Mouse (Mus musculus) forebrain, embryonic 13.5 days (tissue): ENCODE measurements around the gene Nutf2-ps1. TPM values are rescaled to one million over a fixed set of nuclear protein-coding genes. Genes with fewer than 3 reads are reported as not detected.

Source experiments
- ATAC-seq: fragments of 200-750 bp; cut with Nextera tagmentation; 2 replicates; pipeline ENCODE4 v1.8.0; 2017
- H3K27ac ChIP-seq: fragments of 300-500 bp; sonication (generic); 2 replicates; pipeline ENCODE4 v1.5.1; 2015; ENCODE audit warnings: inconsistent platforms, mild to moderate bottlenecking, moderate library complexity
- H3K27me3 ChIP-seq: fragments of 300-500 bp; sonication (generic); 2 replicates; pipeline ENCODE4 v1.6.1; 2015; ENCODE audit warnings: mild to moderate bottlenecking, inconsistent platforms
- H3K36me3 ChIP-seq: fragments of 300-500 bp; sonication (generic); 2 replicates; pipeline ENCODE4 v1.6.1; 2015; ENCODE audit warnings: mild to moderate bottlenecking, inconsistent platforms; ENCODE audit not compliant: poor library complexity, severe bottlenecking
- H3K4me1 ChIP-seq: fragments of 300-500 bp; sonication (generic); 2 replicates; pipeline ENCODE4 v1.6.1; 2015; ENCODE audit warnings: inconsistent platforms
- H3K4me2 ChIP-seq: fragments of 300-500 bp; sonication (generic); 2 replicates; pipeline ENCODE4 v1.6.1; 2015; ENCODE audit warnings: inconsistent platforms, mild to moderate bottlenecking, moderate library complexity
- H3K4me3 ChIP-seq: fragments of 300-500 bp; sonication (generic); 2 replicates; pipeline ENCODE4 v1.5.1; 2015; ENCODE audit warnings: mild to moderate bottlenecking, inconsistent platforms
- H3K9ac ChIP-seq: fragments of 300-500 bp; sonication (generic); 2 replicates; pipeline ENCODE4 v1.6.1; 2015; ENCODE audit warnings: mild to moderate bottlenecking, inconsistent platforms
- H3K9me3 ChIP-seq: fragments of 300-500 bp; sonication (generic); replicated peaks from 2 replicates; pipeline ENCODE4 v1.6.1; 2016; ENCODE audit warnings: inconsistent platforms
- WGBS: fragments of 180-500 bp; shearing (Covaris S2); methylation state at CpG from one replicate; pipeline ENCODE4 v1.1.7; 2015; 5-methylcytosine and 5-hydroxymethylcytosine counted together
- polyA plus RNA-seq: library from polyadenylated mRNA; unstranded; fragments of >200 nt; fragmentation: Nextera tagmentation; extraction: Ambion mirVana; gene quantifications from 2 replicates; pipeline ENCODE4 v1.2.1, GENCODE M21; 2015

Gene Nutf2-ps1
- polyA plus RNA-seq, 1 experiment from 2014 or later, result 412 TPM

DNA sequence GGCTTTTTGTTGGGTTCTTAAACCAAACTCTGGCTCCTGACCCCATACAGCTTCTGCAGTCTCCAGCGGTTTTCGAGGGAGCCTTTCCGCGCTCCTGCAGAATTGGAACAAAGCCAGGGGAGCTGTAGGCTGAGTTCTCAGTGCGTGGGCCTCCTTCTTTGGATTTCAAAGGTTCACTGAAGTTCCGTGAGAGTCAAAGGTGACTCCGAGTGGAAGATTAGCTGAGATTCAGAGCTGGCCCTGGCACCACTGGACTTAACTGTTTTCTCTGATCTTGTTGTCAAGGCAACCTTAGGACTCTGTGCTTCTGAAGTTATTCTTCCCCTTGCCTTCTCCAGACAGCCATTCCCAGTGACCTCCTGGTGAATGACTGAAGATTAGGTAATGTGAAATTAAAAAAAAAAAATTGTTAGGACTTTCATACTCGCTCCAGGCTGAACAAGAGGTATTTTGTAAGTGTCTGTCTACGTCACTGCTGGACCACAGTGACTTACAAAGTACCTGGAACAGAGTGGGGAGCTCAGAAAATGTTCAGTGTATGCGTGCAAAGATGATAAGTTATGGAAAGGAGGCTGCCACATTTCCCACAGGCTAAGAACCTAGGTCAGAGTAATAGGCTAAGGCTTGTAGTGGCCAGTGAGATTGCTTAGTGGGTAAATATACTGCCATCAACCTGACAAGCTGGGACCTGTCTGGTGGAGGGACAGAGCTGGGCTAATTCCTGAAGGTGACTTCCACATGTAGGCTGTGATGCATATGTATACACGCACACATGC lies 11.7 kb downstream of the Nutf2-ps1 start:
- ATAC-seq, result no peak
- 41% methylated on average over 11 of the region's 11 CpGs for WGBS
- no peaks in the 10 kb centered on the region for H3K27me3 ChIP-seq
- no peak overlapping the region for H3K27ac ChIP-seq
- peaks cover 4% of the 10 kb centered on the region for H3K4me1 ChIP-seq
- H3K9me3 ChIP-seq, result no peaks in the 10 kb centered on the region
- no peak overlapping the region for H3K9ac ChIP-seq
- no peak overlapping the region for H3K4me2 ChIP-seq
- H3K4me3 ChIP-seq, result no peak overlapping the region
- H3K36me3 ChIP-seq, result no peaks in the 10 kb centered on the region

DNA sequence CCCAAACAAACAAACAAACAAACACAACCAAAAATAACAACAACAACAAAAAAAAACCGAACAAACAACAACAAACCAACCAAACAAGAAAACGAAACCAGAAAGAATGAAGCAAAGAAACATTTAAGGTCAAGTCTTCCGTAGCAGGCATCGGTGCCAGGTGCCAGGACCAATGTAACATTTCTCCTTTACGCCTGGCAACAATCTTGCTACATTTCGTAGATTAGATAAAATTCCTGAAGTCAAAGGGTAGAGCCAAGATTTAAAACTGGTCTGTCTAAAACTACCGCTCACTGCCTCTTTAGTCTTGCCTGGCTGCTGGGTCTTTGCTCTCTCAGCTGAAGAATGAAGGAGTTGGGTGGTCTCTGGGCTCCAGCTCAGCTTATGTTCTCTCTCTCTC lies 12.8 kb downstream of the Nutf2-ps1 start:
- Histone ChIP-seq H3K36me3 (no peaks in the 10 kb centered on the region), H3K4me3 (no peak overlapping the region), H3K4me1 (peaks cover 4% of the 10 kb centered on the region), H3K27me3 (no peaks in the 10 kb centered on the region), H3K9ac (no peak overlapping the region), H3K4me2 (no peak overlapping the region), H3K9me3 (no peaks in the 10 kb centered on the region), H3K27ac (no peak overlapping the region)
- 85% methylated on average over 7 of the region's 7 CpGs for WGBS
- no peak for ATAC-seq

DNA sequence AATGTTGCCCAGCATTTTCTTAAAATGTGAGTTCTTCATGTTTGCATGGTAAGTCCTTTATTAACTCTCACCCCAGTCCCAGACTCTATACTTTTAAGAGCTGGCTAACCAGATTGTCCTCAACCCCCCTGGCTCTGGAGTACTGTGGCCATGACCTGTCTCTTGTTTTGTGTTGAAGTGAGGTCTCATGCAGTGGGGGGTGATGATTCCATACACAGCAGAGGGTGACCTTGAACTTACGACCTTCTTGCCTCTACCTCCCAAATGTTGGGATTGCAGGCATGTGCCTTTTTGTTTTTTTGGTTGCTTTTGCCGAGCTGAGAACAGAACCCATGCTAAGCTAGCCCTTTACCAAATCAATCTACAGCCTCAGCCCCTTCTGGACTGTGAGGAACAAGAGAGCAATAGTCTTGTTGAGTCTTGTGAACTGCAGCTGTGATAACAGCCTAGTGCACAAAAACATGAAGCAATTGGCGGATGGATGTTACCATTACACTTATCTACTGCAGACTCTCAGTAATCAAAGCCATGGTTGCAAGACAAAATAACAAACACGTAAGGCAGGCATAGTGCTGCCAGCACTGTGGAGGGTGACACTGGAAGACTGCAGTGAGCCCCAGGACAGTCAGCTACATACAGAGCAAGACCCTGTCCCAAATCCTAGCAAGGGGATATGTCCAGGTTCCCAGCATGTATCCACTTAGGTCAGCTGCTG lies 13.4 kb downstream of the Nutf2-ps1 start:
- Histone ChIP-seq H3K4me1 (peaks cover 4% of the 10 kb centered on the region), H3K27me3 (no peaks in the 10 kb centered on the region), H3K9ac (no peak overlapping the region), H3K36me3 (no peaks in the 10 kb centered on the region), H3K27ac (no peak overlapping the region), H3K9me3 (no peaks in the 10 kb centered on the region), H3K4me2 (no peak overlapping the region), H3K4me3 (no peak overlapping the region)
- no peak for ATAC-seq
- WGBS, result 80% methylated on average over 4 of the region's 4 CpGs

DNA sequence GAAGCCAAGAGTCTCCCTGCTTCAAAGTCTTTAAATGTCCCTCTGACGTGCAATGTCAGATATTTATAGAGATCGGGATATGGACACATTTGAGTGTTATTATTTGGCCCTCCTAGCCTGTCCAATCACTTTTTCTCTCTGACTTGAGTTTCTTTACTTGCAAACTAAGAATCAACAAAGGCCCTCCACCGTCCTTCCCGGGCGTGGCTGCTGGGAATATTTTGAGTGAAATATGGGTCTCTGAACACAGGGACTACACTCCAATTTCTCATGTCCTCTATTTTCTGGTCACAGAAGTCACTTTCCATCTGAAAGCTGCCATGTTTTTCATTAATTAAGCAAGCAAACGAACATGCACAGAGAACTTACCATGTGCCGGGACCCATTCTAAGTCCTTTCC lies 14.3 kb downstream of the Nutf2-ps1 start:
- WGBS, result 87% methylated on average over 7 of the region's 7 CpGs
- ATAC-seq, result no peak
- Histone ChIP-seq H3K4me1 (peaks cover 4% of the 10 kb centered on the region), H3K27ac (no peak overlapping the region), H3K27me3 (no peaks in the 10 kb centered on the region), H3K9me3 (no peaks in the 10 kb centered on the region), H3K4me3 (no peak overlapping the region), H3K4me2 (no peak overlapping the region), H3K36me3 (no peaks in the 10 kb centered on the region), H3K9ac (no peak overlapping the region)

DNA sequence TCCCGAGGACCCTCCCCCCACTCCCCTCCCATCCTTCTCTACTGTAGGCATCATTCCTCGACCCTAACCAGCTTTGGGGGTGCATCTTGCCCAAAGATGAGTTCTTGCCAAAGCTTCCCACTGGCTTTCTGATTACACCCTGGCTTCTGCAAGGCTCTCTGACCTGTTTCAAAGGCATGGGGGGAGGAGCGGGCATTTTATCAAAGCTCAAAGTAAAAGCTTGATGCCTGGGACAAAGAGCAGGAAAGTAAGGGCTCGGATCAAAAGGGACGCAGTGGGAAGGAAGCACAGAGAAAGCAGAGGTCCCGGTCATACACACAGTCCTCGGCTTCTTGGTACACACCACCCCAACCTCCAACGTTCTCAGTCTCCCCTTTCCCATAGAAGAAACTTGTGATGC lies 14.7 kb downstream of the Nutf2-ps1 start:
- no peak overlapping the region for H3K4me3 ChIP-seq
- no peak overlapping the region for H3K9ac ChIP-seq
- no peak overlapping the region for H3K27ac ChIP-seq
- H3K36me3 ChIP-seq, result no peaks in the 10 kb centered on the region
- peaks cover 4% of the 10 kb centered on the region for H3K4me1 ChIP-seq
- H3K27me3 ChIP-seq, result no peaks in the 10 kb centered on the region
- no peak overlapping the region for H3K4me2 ChIP-seq
- no peaks in the 10 kb centered on the region for H3K9me3 ChIP-seq
- WGBS, result 38% methylated on average over 8 of the region's 8 CpGs
- ATAC-seq, result no peak

DNA sequence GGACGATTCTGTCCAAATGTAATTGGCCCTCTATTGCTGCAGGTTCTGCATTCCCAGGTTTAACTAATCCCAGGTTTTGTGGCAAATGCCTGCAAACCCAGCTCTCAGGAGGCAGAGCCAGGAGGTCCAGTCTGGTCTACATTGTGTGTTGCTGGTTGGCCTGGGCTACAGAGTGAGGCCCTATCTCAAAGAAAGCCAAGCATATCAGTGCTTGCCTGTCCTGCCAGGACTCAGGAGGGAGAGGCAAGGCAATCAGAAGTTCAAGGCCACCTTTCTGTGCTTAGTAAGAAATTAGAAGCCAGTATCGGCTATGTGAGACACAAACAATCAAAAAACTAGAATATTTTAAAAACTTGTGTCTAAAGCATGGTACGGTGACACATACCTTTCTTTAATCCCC lies 15.7 kb downstream of the Nutf2-ps1 start:
- 86% methylated on average over 3 of the region's 3 CpGs for WGBS

DNA sequence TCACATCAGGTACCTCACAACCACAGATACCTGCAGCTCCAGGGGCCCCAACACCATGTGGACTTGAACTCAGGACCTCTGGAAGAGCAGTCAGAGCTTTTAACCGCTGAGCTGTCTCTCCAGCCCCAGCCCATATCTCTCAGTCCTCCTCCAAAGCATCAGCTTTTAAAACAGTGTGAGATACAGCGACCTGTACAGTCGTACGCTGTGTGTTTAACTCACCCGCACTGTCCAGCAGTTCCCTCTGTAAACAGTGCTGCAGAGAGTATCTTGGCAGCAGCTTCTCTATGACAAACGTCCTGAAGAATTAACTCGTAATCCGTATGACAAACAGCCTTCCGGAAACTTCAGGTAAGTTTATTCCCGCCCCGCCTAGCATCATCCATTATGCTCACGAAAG lies 16.3 kb downstream of the Nutf2-ps1 start:
- Histone ChIP-seq H3K4me1 (no peaks in the 10 kb centered on the region), H3K9me3 (no peaks in the 10 kb centered on the region), H3K36me3 (no peaks in the 10 kb centered on the region), H3K27me3 (no peaks in the 10 kb centered on the region), H3K9ac (no peak overlapping the region), H3K27ac (no peak overlapping the region), H3K4me2 (no peak overlapping the region), H3K4me3 (no peak overlapping the region)
- no peak for ATAC-seq
- 83% methylated on average over 12 of the region's 12 CpGs for WGBS

More for the DNA sequence above, 15.7 kb downstream of the Nutf2-ps1 start:
- Histone ChIP-seq H3K4me1 (no peaks in the 10 kb centered on the region), H3K4me2 (no peak overlapping the region), H3K36me3 (no peaks in the 10 kb centered on the region), H3K27me3 (no peaks in the 10 kb centered on the region), H3K9ac (no peak overlapping the region), H3K4me3 (no peak overlapping the region), H3K9me3 (no peaks in the 10 kb centered on the region), H3K27ac (no peak overlapping the region)
- ATAC-seq, result no peak

DNA sequence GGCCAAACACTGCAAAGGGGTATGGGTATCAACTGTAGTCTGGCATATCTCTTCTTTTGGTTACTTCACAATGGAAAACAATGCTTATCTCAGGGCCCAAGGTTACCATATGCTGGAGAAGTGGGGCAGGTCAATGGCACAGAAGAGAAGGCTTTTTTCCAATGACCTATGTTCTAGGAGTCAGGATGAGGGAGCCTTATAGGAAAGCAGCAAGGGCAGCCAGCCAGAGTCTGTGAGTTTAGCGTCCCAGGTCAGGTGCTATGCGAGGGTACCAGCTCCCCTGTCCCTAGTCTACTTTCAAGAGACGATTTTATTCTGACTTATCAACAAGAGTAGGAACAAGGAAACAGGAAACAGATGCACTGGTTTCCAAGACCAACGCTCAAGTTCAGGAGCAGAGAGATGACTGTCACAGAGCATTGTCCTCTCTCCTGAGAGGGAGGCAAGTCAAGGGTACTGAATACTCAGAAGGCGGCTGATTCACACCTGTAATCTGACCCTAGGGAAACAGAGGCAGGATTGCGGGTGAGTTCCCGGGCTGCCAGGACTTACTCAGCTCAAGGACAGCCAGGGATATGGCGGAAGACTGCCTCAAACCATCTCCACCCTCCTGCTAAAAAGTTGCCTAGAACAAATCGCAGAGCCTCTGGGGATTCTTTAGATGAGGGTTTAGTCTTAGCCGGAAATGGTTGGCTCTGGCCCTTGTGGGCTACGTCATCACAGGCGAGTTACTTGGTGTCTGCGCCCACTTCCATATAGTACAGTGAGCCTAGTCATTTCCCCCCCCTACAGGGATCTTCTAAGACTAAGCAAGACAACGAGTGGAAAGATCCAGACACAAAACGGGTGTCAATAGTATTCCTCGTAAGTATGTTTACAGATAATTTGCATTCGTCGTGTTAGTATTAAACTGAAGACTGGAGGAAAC lies 17.1 kb downstream of the Nutf2-ps1 start:
- H3K4me2 ChIP-seq, result no peak overlapping the region
- H3K9me3 ChIP-seq, result no peaks in the 10 kb centered on the region
- 85% methylated on average over 18 of the region's 18 CpGs for WGBS
- no peak overlapping the region for H3K27ac ChIP-seq
- H3K4me1 ChIP-seq, result no peaks in the 10 kb centered on the region
- ATAC-seq, result no peak
- no peak overlapping the region for H3K9ac ChIP-seq
- H3K27me3 ChIP-seq, result no peaks in the 10 kb centered on the region
- no peaks in the 10 kb centered on the region for H3K36me3 ChIP-seq
- H3K4me3 ChIP-seq, result no peak overlapping the region

DNA sequence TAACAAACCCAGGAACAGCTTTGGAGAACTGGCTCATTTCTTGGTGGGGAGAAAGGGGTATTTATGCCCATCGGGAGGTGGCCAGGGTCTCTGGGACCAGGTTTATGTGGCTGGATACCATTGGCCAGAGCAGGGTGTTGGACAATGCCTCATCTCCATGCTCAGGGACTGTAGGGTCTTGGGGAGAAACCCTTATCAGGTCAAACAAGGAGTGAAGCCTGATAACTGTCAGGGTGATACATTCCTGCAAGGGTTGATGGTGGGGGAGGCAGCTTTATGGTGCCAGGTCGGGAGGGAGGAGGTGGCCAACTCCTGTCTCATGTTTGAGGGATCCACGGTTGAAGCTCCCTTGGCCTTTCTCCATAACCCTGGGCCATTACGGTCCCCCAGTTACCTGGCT lies 17.8 kb downstream of the Nutf2-ps1 start:
- H3K36me3 ChIP-seq, result no peaks in the 10 kb centered on the region
- H3K27me3 ChIP-seq, result no peaks in the 10 kb centered on the region
- WGBS, result 85% methylated on average over 4 of the region's 4 CpGs
- H3K27ac ChIP-seq, result no peak overlapping the region
- no peaks in the 10 kb centered on the region for H3K9me3 ChIP-seq
- no peak overlapping the region for H3K4me3 ChIP-seq
- H3K4me1 ChIP-seq, result no peaks in the 10 kb centered on the region
- H3K4me2 ChIP-seq, result no peak overlapping the region
- no peak for ATAC-seq
- no peak overlapping the region for H3K9ac ChIP-seq

DNA sequence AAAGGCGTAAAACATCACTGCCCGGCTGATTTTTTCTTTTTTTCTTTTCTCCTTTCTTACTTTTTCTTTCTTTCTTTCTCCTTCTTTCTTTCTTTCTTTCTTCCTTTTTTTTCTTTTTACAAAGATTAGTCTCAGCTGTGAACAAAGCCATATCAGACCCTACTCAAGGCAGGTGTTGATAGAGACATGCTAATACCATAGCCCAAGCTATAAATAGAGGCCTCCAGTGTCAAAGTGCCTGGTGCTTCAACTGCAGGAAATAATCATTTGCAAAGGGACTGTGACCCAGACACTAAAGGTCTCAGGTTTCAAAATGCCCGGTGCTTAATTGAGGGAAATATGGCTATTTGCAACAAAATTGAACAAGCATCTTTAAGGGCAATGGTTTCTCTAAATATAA lies 20.3 kb downstream of the Nutf2-ps1 start:
- ATAC-seq, result no peak
- H3K27me3 ChIP-seq, result no peaks in the 10 kb centered on the region

DNA sequence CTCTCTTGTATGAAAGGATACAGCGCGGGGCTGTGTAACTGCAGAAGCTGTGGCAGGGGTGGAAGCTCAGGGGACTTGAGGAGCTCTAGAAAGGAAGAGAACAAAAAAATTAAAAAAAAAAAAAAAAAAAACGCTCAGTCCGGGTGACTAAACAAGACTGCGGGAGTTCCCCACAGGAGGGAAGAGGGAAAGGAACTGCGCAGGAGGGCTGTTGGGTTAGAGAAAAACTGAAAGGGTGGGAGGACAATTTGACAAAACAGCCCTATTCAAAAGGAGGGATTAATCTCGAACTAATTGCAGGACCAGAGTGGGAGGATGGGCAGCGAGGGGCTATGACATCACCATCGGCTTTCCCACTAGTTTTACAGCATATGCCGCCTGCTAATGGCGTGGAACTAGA lies 21.0 kb downstream of the Nutf2-ps1 start:
- Histone ChIP-seq H3K27me3 (no peaks in the 10 kb centered on the region), H3K27ac (no peak overlapping the region), H3K9me3 (no peaks in the 10 kb centered on the region), H3K4me2 (peak overlapping the region; percentile 26), H3K36me3 (no peaks in the 10 kb centered on the region), H3K9ac (no peak overlapping the region), H3K4me1 (no peaks in the 10 kb centered on the region), H3K4me3 (no peak overlapping the region)
- ATAC-seq, result peak; percentile 51; the same call in 1 of the 2 replicates
- 1% methylated on average over 11 of the region's 11 CpGs for WGBS

More for the DNA sequence above, 20.3 kb downstream of the Nutf2-ps1 start:
- H3K4me3 ChIP-seq, result no peak overlapping the region
- no peaks in the 10 kb centered on the region for H3K4me1 ChIP-seq
- no peak overlapping the region for H3K4me2 ChIP-seq
- no peak overlapping the region for H3K9ac ChIP-seq
- WGBS, result 76% methylated on average over 3 of the region's 3 CpGs
- H3K36me3 ChIP-seq, result no peaks in the 10 kb centered on the region
- H3K27ac ChIP-seq, result no peak overlapping the region
- no peaks in the 10 kb centered on the region for H3K9me3 ChIP-seq
